Mouse (Mus musculus) thymus, adult 2 months (tissue): Measurements from ENCODE around the gene Tent4b. TPM values are rescaled to one million over a fixed set of nuclear protein-coding genes. Genes with fewer than 3 reads are reported as not detected.
A peak's percentile ranks its signal among the peaks of the same experiment; 100 is the strongest.

ENCODE experiments used
- DNase-seq: peaks from one replicate; pipeline ENCODE4 v3.0.0; 2021
- H3K27ac ChIP-seq: fragments of 200-500 bp; 2 replicates; pipeline ENCODE4 v1.5.1; 2012; ENCODE audit warnings: low read length, control low read depth; ENCODE audit not compliant: control insufficient read depth, insufficient read depth
- H3K27me3 ChIP-seq: fragments of 200-500 bp; 2 replicates; pipeline ENCODE4 v1.6.1; 2012; ENCODE audit warnings: mild to moderate bottlenecking, low read length, moderate library complexity, mixed read lengths; ENCODE audit not compliant: control insufficient read depth, insufficient read depth
- H3K36me3 ChIP-seq: fragments of 200-500 bp; 2 replicates; pipeline ENCODE4 v1.6.1; 2012; ENCODE audit warnings: mild to moderate bottlenecking, low read length, moderate library complexity; ENCODE audit not compliant: control insufficient read depth, insufficient read depth
- H3K4me1 ChIP-seq: fragments of 200-500 bp; replicated peaks from 2 replicates; pipeline ENCODE4 v1.6.1; 2012; ENCODE audit warnings: low read length; ENCODE audit not compliant: control insufficient read depth, insufficient read depth
- H3K4me3 ChIP-seq: fragments of 200-500 bp; 2 replicates; pipeline ENCODE4 v1.5.1; 2012; ENCODE audit warnings: mild to moderate bottlenecking, low read length, control low read depth, moderate library complexity; ENCODE audit not compliant: control insufficient read depth, insufficient read depth
- CTCF ChIP-seq: fragments of 200-500 bp; IDR thresholded peaks from 2 replicates; pipeline ENCODE4 v1.5.1; 2012; ENCODE audit warnings: mild to moderate bottlenecking, control low read depth, low read length, moderate library complexity, borderline replicate concordance; ENCODE audit not compliant: control insufficient read depth, poor library complexity, insufficient read depth; ENCODE audit errors: extremely low read depth
- POLR2A ChIP-seq: fragments of 200-500 bp; IDR thresholded peaks from 2 replicates; pipeline ENCODE4 v1.6.1; 2012; ENCODE audit warnings: mild to moderate bottlenecking, low read length, control low read depth, moderate library complexity; ENCODE audit not compliant: control insufficient read depth, poor library complexity, insufficient read depth; ENCODE audit errors: extremely low read depth
- WGBS: fragments of 180-500 bp; shearing (Covaris S2); methylation state at CpG from one replicate; pipeline ENCODE4 v1.1.7; 2018; 5-methylcytosine and 5-hydroxymethylcytosine counted together
- polyA plus RNA-seq: library from polyadenylated mRNA; depleted of rRNA; stranded (reverse); fragments of >200 nt; gene quantifications from 2 replicates; pipeline ENCODE4 v1.2.3, GENCODE M21; 2012

Gene Tent4b
- polyA plus RNA-seq, 1 experiment = 34.1 TPM

DNA sequence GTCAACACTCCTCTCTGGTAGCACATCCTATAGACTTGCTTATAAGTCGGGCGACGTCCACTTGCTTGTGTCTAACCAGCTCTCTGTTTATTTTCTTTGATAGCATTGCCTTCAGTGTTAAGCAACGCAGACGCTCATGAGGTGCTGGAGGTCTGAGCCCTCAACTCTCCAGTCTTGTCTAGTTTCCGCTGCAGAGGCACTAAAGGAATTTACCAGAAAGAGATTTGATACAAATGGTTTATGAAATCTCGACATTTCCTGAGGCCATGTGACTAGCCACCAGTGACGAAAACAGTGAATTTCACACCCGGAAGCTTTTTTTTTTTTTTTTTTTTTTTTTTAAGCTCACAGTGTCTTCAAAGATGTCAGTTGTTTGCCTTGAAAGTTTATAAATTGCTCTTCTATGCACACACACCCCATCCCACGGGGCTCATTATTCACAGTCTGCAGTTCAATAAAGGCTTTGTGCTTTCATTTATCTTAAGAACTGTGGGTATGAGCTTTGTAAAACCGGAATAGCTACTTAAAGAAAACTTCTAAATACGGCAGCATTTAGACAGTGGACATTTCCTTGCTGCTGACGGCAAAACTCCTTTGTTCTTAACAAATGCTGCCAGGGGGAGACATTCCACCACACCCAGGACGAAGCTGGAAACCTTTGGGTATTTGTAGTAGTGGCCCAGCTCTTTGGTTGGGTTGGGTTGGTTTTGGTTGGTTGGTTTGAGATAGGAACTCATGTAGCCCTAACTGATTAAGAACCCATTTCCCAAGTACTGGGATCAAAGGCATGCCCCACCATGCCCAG lies 64.0 kb downstream of the Tent4b start:
- DNase-seq = no peak
- no peak overlapping the region for H3K27ac ChIP-seq
- H3K27me3 ChIP-seq = no peaks in the 10 kb centered on the region
- no peaks in the 10 kb centered on the region for H3K36me3 ChIP-seq
- 87% methylated on average over 14 of the region's 14 CpGs for WGBS
- TF ChIP-seq POLR2A = no peak
- no peak for TF ChIP-seq CTCF
- H3K4me1 ChIP-seq = peaks cover 13% of the 10 kb centered on the region
- no peak overlapping the region for H3K4me3 ChIP-seq

DNA sequence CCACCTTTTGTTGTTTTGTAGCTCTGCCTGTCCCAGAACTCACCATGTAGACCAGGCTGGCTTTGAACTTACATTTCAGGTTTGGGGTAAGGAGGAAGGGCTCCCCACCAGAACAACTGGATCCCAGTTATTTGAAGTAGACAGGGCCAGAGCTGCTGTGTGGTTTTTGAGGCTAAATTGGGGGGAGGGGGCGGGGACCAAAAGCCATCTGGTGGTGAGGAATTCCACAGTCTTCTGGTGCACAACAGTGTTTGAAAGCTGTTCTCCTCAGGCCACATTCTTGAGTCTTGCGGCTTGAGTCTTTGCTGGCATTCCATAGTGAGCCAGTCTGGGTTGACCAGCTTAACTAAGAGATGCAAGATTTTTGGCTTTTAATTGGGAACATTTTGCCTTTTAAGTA lies 66.5 kb downstream of the Tent4b start:
- no peak for TF ChIP-seq CTCF
- TF ChIP-seq POLR2A = no peak
- DNase-seq = no peak
- Histone ChIP-seq H3K4me3 (no peak overlapping the region), H3K36me3 (no peaks in the 10 kb centered on the region), H3K27ac (no peak overlapping the region), H3K4me1 (peaks cover 13% of the 10 kb centered on the region), H3K27me3 (no peaks in the 10 kb centered on the region)
- 7% methylated on average over 2 of the region's 2 CpGs for WGBS

DNA sequence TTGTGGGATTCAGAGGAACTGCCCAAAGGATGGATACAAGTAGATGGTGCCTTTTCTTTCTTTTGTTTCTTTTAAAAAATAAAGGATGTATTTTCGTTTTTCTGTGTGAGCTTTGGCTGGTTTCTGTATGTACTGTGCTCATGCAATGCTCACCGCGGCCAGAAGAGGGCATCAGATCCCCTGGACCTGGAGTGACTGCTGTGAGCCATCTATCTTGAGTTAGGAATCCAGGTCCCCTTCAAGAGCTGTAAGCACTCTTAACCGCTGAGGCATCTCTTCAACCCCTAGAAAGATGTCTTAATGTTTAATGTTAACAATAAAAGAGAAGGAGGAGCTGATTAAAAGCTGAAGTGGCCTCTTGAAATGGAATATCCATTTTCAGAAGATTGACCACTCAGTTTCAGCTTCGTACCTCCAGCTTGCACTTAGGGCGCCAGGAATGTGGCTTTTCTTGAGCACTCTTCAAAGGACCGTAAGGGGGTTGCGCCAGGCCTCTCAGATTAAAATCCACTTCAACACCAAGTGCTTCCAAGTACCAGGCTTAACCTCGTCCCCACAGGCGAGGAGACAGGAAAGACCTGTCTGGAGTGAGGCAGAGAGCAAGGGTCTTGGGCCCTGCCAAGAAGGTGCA lies 67.3 kb downstream of the Tent4b start:
- TF ChIP-seq CTCF (peak; percentile 55; the same call in 1 of the 2 replicates), POLR2A (no peak)
- DNase-seq = peak; percentile 83
- Histone ChIP-seq H3K27ac (no peak overlapping the region), H3K36me3 (no peaks in the 10 kb centered on the region), H3K4me1 (peaks cover 13% of the 10 kb centered on the region), H3K4me3 (no peak overlapping the region), H3K27me3 (no peaks in the 10 kb centered on the region)
- WGBS = 60% methylated on average over 10 of the region's 10 CpGs

DNA sequence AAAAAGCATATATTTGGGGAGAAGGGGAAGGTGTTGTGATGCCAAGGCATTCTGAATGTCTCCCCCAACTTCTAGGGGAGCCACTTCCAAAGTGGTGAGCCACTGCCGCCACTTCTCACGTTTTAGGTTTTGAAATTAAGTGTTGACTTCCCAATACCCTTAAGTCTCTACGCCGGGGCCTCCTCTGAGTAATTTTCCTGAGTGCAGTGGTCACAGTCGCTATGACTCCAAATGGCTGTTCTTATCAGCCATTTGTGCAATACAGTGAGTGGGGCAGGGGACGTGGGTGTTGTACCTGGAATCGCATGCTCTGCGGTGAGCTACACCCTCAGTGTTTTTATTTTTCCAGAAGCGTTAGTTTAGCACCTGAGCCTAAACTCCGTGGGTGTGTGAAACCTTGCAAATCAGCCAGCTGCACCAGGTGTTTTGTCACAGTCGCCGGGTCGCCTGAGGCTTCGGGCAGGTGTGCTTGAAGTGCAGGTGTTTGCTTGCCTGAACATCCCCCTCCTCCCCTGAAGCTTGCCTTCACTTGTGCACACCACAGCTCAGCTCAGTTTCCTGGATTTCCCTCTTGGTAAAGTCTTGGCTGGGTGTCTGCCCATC lies 67.9 kb downstream of the Tent4b start:
- 55% methylated on average over 14 of the region's 14 CpGs for WGBS
- no peak for DNase-seq
- TF ChIP-seq CTCF = no peak
- TF ChIP-seq POLR2A = no peak
- Histone ChIP-seq H3K27ac (no peak overlapping the region), H3K4me3 (no peak overlapping the region), H3K36me3 (no peaks in the 10 kb centered on the region), H3K4me1 (peaks cover 13% of the 10 kb centered on the region), H3K27me3 (no peaks in the 10 kb centered on the region)

DNA sequence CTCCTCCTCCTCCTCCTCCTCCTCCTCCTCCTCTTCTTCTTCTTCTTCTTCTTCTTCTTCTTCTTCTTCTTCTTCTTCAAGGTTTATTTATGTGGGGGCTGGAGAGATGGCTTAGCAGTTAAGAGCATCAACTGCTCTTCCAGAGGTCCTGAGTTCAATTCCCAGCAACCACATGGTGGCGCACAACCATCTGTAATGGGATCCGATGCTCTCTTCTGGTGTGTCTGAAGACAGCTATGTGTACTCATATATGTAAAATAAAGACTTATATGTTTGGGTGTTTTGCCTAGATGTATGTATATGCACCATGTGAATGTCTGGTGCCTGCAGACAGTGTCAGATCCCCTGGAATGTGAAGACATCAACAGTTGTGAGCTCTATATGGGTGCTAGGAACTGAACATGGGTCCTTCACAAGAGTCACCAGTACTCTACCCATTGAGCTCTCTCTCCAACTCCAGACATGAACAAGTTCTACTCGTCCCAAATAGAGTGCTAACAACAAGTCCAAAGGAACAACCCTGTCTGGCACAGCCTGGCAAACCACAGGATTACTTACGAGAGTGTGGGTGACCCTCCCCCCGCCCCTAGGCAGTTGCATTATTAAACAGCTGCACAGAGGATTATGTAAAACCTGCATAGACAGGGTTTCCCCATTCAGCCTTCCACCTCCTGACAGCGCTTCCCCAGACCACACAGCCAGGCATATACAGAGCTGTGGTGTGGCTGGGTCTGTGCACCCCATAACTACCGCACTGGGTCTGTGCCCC lies 70.3 kb downstream of the Tent4b start:
- H3K4me3 ChIP-seq = no peak overlapping the region
- WGBS = 49% methylated on average over 7 of the region's 7 CpGs
- H3K4me1 ChIP-seq = peaks cover 25% of the 10 kb centered on the region
- H3K27ac ChIP-seq = no peak overlapping the region
- H3K27me3 ChIP-seq = no peaks in the 10 kb centered on the region
- no peaks in the 10 kb centered on the region for H3K36me3 ChIP-seq
- TF ChIP-seq CTCF (no peak), POLR2A (no peak)
- DNase-seq = no peak

DNA sequence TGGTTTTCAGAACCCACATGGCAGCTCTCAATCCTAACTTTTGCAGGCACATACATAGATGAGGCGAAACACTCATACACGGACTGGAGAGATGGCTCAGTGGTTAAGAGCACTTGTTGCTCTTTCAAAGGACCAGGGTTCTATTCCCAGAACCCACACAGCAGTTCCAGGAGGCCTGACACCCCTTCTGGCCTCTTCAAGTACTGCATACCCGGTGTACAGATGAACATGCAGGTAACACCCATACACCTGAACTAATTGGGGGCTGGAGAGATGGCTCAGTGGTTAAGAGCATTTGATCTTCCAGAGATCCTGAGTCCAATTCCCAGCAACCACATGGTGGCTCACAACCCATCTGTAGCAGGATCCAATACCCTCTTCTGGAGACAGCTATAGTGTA lies 71.1 kb downstream of the Tent4b start:
- WGBS = 81% methylated on average over 3 of the region's 3 CpGs
- Histone ChIP-seq H3K4me3 (no peak overlapping the region), H3K36me3 (no peaks in the 10 kb centered on the region), H3K4me1 (peaks cover 23% of the 10 kb centered on the region), H3K27me3 (no peaks in the 10 kb centered on the region), H3K27ac (no peak overlapping the region)
- TF ChIP-seq POLR2A = no peak
- TF ChIP-seq CTCF = no peak
- no peak for DNase-seq
